Mouse (Mus musculus) liver, embryonic 16.5 days (tissue): Measurements from ENCODE around the gene Gtf2e1. TPM values are rescaled to one million over a fixed set of nuclear protein-coding genes. Genes with fewer than 3 reads are reported as not detected.

ENCODE experiments used
- ATAC-seq: fragments of 200-750 bp; cut with Nextera tagmentation; 2 replicates; pipeline ENCODE4 v1.8.0; 2017; ENCODE audit warnings: low read depth, mild to moderate bottlenecking, moderate number of reproducible peaks, moderate library complexity
- H3K27ac ChIP-seq: fragments of 300-500 bp; sonication (generic); 2 replicates; pipeline ENCODE4 v1.5.1; 2014; ENCODE audit warnings: mild to moderate bottlenecking, low read length
- H3K27me3 ChIP-seq: fragments of 300-500 bp; sonication (generic); 2 replicates; pipeline ENCODE4 v1.6.1; 2014; ENCODE audit warnings: low read depth, low read length, mixed read lengths; ENCODE audit not compliant: control insufficient read depth, insufficient read depth
- H3K36me3 ChIP-seq: fragments of 300-500 bp; sonication (generic); 2 replicates; pipeline ENCODE4 v1.6.1; 2014; ENCODE audit warnings: mild to moderate bottlenecking; ENCODE audit not compliant: control insufficient read depth, insufficient read depth
- H3K4me1 ChIP-seq: fragments of 300-500 bp; sonication (generic); 2 replicates; pipeline ENCODE4 v1.6.1; 2014; ENCODE audit warnings: low read depth, low read length, mixed read lengths; ENCODE audit not compliant: control insufficient read depth
- H3K4me2 ChIP-seq: fragments of 300-500 bp; sonication (generic); 2 replicates; pipeline ENCODE4 v1.6.1; 2014; ENCODE audit warnings: low read depth, low read length, mixed read lengths
- H3K4me3 ChIP-seq: fragments of 300-500 bp; sonication (generic); 2 replicates; pipeline ENCODE4 v1.5.1; 2014; ENCODE audit warnings: low read depth, mild to moderate bottlenecking, low read length
- H3K9ac ChIP-seq: fragments of 300-500 bp; sonication (generic); 2 replicates; pipeline ENCODE4 v1.6.1; 2014; ENCODE audit warnings: low read depth, low read length
- H3K9me3 ChIP-seq: fragments of 300-500 bp; sonication (generic); replicated peaks from 2 replicates; pipeline ENCODE4 v1.6.1; 2016; ENCODE audit warnings: low read length; ENCODE audit not compliant: control insufficient read depth
- WGBS: fragments of 180-500 bp; shearing (Covaris S2); extraction: QIAGEN DNeasy Blood & Tissue Kit; methylation state at CpG from one replicate; pipeline ENCODE4 v1.1.7; 2014; ENCODE audit not compliant: insufficient replicate concordance; 5-methylcytosine and 5-hydroxymethylcytosine counted together
- polyA plus RNA-seq: library from polyadenylated mRNA; unstranded; fragments of >200 nt; fragmentation: Nextera tagmentation; extraction: Ambion mirVana; gene quantifications from 2 replicates; pipeline ENCODE4 v1.2.1, GENCODE M21; 2015

The Gtf2e1 gene
- polyA plus RNA-seq, 1 experiment from 2014 or later, result 6.6 TPM

DNA sequence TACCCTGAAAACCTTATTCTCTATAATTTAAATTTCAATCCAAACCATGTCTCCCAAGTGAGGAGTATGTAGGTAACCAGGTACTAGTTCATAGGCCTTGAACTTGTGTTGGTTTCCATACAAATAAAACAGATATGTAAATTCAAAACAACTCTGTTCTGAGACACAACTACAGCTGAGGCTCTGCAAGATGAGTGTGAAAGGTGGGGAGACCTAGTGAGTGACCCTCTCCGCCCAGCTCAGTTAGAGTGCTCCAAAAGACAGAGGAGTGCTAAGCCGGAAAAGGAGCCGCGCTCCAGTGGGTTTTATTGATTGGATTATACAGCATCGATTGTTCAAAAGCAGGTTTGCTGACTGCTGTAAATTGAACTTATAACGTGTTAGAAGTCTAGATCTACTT is 22.8 kb upstream of the Gtf2e1 start:
- Histone ChIP-seq H3K4me1 (no peaks in the 10 kb centered on the region), H3K4me2 (no peak overlapping the region), H3K9ac (no peak overlapping the region), H3K4me3 (no peak overlapping the region), H3K27ac (no peak overlapping the region), H3K36me3 (peaks cover 6% of the 10 kb centered on the region), H3K9me3 (no peaks in the 10 kb centered on the region), H3K27me3 (no peaks in the 10 kb centered on the region)
- ATAC-seq, result no peak
- WGBS, result 83% methylated on average over 6 of the region's 6 CpGs

- no peak overlapping the region for H3K27ac ChIP-seq
- WGBS, result 40% methylated on average over 3 of the region's 3 CpGs
- no peak for ATAC-seq
Observed at GRCm38 (mm10) chr16:37552824-37553223, 13.2 kb upstream of the Gtf2e1 start.

DNA sequence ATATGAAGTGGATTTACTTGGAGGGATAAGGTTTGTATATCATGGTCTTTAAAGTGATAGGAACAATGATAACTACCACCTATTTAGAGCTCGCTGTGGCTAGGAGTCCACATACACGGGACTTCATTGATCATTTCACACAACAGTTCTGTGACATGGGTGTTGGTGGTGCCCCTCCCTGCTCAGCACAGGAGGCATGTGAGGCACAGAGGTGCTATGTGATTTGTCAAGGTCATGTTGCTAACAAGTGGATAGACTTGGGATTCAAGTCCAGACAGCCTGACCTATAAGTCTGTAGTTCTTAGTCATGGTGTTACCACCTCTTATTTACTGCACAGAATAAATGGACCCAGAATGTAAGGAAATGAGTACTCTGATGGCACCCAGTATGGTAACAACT is 11.4 kb upstream of the Gtf2e1 start:
- Histone ChIP-seq H3K9me3 (no peaks in the 10 kb centered on the region), H3K9ac (no peak overlapping the region), H3K4me3 (no peak overlapping the region), H3K27me3 (no peaks in the 10 kb centered on the region), H3K27ac (no peak overlapping the region), H3K36me3 (no peaks in the 10 kb centered on the region), H3K4me1 (no peaks in the 10 kb centered on the region), H3K4me2 (no peak overlapping the region)
- no peak for ATAC-seq
- 66% methylated on average over 2 of the region's 2 CpGs for WGBS

More at GRCm38 (mm10) chr16:37552824-37553223, 13.2 kb upstream of the Gtf2e1 start:
- no peaks in the 10 kb centered on the region for H3K9me3 ChIP-seq
- no peak overlapping the region for H3K4me3 ChIP-seq
- H3K27me3 ChIP-seq, result no peaks in the 10 kb centered on the region
- H3K9ac ChIP-seq, result no peak overlapping the region
- no peak overlapping the region for H3K4me2 ChIP-seq
- peaks cover 4% of the 10 kb centered on the region for H3K36me3 ChIP-seq
- H3K4me1 ChIP-seq, result no peaks in the 10 kb centered on the region

- no peaks in the 10 kb centered on the region for H3K27me3 ChIP-seq
- H3K9me3 ChIP-seq, result no peaks in the 10 kb centered on the region
- H3K4me2 ChIP-seq, result no peak overlapping the region
- no peak for ATAC-seq
- H3K4me3 ChIP-seq, result no peak overlapping the region
- no peak overlapping the region for H3K9ac ChIP-seq
- H3K36me3 ChIP-seq, result no peaks in the 10 kb centered on the region
- H3K27ac ChIP-seq, result no peak overlapping the region
- 84% methylated on average over 3 of the region's 3 CpGs for WGBS
- no peaks in the 10 kb centered on the region for H3K4me1 ChIP-seq
Observed at GRCm38 (mm10) chr16:37550266-37550665, 10.7 kb upstream of the Gtf2e1 start.

DNA sequence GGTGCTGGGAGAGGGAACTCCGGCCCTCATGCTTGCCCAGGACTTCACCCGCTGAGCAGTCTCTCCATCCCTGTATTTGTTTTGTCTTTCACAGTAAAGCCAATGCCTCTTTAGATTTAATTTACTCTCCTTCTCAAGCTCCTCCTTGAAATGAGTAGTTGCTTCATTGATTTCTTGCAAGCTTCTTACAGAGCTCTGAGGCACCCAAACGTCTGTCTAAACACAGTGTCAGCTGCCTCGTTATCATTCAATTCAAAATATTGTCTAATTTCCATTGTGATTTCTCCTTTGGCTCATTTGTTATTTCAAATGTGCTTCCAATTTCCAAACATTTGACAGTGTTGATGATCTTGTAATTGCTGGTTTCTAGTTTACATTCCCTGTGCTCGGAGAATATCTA is 6.7 kb upstream of the Gtf2e1 start:
- Histone ChIP-seq H3K27me3 (no peaks in the 10 kb centered on the region), H3K4me2 (no peak overlapping the region), H3K4me3 (no peak overlapping the region), H3K9ac (no peak overlapping the region), H3K27ac (no peak overlapping the region), H3K4me1 (no peaks in the 10 kb centered on the region), H3K36me3 (0 out of 2 replicates have a peak, but pooled peaks cover 2% of the 10 kb centered on the region), H3K9me3 (no peaks in the 10 kb centered on the region)
- 77% methylated on average over 5 of the region's 5 CpGs for WGBS
- ATAC-seq, result no peak

DNA sequence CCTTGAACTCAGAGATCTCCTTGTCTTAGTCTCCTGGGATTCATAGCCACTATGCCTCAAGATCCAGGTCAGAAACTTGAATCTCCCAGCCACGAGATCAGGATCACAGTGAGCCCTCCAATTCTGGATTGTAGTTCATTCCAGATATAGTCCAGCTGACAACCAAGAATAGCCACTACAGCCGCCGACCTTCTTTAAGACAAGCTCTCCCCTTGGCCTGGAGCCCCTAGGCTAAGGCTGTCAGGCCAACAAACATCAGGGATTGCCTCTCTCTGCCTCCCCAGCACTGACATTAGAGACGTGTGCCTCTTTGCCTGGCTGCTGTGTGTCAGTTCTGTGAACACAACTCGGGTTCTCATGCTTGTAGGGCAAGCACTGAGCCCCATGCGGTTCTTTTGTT is 1.2 kb upstream of the Gtf2e1 start:
- no peak overlapping the region for H3K27ac ChIP-seq
- peak overlapping the region; percentile 88; the same call in 1 of the 2 replicates for H3K4me3 ChIP-seq
- WGBS, result 77% methylated on average over 6 of the region's 6 CpGs
- H3K4me2 ChIP-seq, result peak overlapping the region; percentile 51
- H3K27me3 ChIP-seq, result no peaks in the 10 kb centered on the region
- H3K4me1 ChIP-seq, result peaks cover 14% of the 10 kb centered on the region
- no peaks in the 10 kb centered on the region for H3K9me3 ChIP-seq
- ATAC-seq, result no peak
- no peak overlapping the region; the same call in 1 of the 2 replicates for H3K9ac ChIP-seq
- H3K36me3 ChIP-seq, result 0 out of 2 replicates have a peak, but pooled peaks cover 2% of the 10 kb centered on the region

DNA sequence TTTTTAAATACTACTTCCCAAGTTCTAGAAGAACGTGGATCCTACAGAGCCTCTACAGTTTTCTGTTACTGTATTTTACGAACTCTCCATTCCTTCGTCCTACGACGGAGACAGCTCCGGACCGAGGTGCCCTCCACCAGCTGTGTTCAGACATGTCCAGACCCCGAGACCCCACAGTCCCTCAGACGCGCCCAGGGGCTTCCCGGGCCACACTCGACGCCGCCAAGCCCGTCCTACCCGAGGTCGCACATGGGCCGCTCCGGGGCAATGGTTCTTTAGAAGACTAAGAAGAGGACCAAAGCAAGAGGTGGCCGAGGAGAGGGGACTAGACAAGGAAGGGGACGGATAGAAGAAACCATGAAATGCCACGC is 364 bp downstream of the Gtf2e1 start:
- Histone ChIP-seq H3K27ac (peak overlapping the region; percentile 75), H3K4me3 (peak overlapping the region; percentile 88), H3K36me3 (no peaks in the 10 kb centered on the region), H3K4me1 (peaks cover 14% of the 10 kb centered on the region), H3K9me3 (no peaks in the 10 kb centered on the region), H3K27me3 (no peaks in the 10 kb centered on the region), H3K4me2 (peak overlapping the region; percentile 97), H3K9ac (peak overlapping the region; percentile 88)
- peak; percentile 12; the same call in 1 of the 2 replicates for ATAC-seq
- under 1% methylated on average over 22 of the region's 22 CpGs for WGBS

- no peaks in the 10 kb centered on the region for H3K9me3 ChIP-seq
- H3K36me3 ChIP-seq, result no peaks in the 10 kb centered on the region
- H3K9ac ChIP-seq, result no peak overlapping the region
- peaks cover 6% of the 10 kb centered on the region for H3K4me1 ChIP-seq
- WGBS, result 33% methylated on average over 8 of the region's 8 CpGs
- no peaks in the 10 kb centered on the region for H3K27me3 ChIP-seq
- H3K4me3 ChIP-seq, result no peak overlapping the region
- H3K27ac ChIP-seq, result no peak overlapping the region
- ATAC-seq, result no peak
- no peak overlapping the region for H3K4me2 ChIP-seq
Observed at GRCm38 (mm10) chr16:37533369-37534068, 6.1 kb downstream of the Gtf2e1 start.

- Histone ChIP-seq H3K36me3 (no peaks in the 10 kb centered on the region), H3K27me3 (no peaks in the 10 kb centered on the region), H3K9ac (no peak overlapping the region), H3K4me2 (no peak overlapping the region), H3K9me3 (no peaks in the 10 kb centered on the region), H3K4me3 (no peak overlapping the region), H3K4me1 (peaks cover 3% of the 10 kb centered on the region), H3K27ac (no peak overlapping the region)
- 85% methylated on average over 1 of the region's 1 CpGs for WGBS
- ATAC-seq, result no peak
Observed at GRCm38 (mm10) chr16:37532046-37532445, 7.5 kb downstream of the Gtf2e1 start.
